Mouse (Mus musculus) thymus, postnatal 36 days (tissue): ENCODE data around the gene Dennd5b.

Source experiments
- DNase-seq, 2 experiments: peaks; one replicate each; pipeline ENCODE4 v3.0.0; 2022; ENCODE audit warnings: mixed read lengths in 2 of 2

Dennd5b gene

GRCm38 (mm10) chr6:149100174-149101075 lies 1.1 kb downstream of the Dennd5b start:
- peak; percentile 4 to 11 for DNase-seq

DNA sequence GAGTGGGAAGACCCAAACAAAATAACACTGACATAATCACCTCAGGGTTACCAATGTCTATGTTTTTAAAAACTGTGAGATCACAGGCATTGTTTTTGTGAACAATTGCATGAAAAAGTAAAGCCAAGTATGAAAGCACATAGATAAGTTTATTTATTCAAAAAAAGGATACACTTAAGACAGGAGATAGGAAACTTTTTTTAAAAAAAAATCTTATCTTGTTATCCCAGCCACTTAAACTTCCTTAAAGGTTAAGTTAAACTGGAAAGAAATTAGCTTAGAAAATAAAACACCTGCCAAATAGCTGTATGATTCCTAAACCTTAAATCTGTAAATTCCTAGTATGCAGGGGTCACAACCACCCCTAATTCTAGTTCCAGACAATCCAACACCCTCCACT lies 2.5 kb downstream of the Dennd5b start:
- no peak for DNase-seq

GRCm38 (mm10) chr6:149097276-149097675 lies 4.2 kb downstream of the Dennd5b start:
- DNase-seq = no peak

DNA sequence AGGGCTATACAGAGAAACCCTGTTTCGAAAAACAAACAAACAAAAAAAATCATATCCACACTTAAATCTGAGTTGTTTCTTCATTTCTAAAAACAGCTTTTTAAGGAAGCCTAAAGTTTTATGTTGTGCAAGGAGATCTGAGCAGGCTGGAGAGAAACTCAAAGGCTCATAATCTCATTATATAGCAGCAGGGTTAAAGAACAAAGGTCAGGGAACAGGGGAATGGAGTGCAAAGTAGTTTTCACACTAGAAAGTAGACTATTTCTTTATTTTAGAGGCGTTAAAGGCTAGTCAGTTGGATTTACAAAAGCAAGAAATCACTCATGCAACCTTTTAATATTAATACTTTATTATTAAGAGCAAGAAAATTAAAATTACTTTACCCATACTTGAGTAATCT lies 5.2 kb downstream of the Dennd5b start:
- no peak for DNase-seq

- DNase-seq = no peak
Observed at GRCm38 (mm10) chr6:149095389-149095788, 6.1 kb downstream of the Dennd5b start.

DNA sequence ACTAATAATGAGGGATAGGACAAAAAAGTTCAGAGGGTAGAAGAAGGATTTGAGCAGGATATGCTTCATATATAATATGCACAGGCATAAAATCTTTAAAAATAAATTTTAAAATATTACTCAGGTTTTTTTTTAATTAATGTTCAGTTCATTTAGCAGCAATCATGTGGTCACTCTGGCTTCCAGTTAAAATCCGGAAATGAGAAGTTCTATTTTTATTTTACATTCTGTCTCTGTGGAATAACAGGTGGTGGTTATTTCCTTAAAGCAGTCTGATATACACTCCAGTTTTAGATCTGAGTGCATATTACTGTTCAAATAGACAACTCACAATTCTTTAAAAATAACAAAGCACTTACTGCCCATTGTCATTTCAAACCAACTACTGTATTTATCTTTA lies 6.9 kb downstream of the Dennd5b start:
- no peak for DNase-seq

- no peak for DNase-seq
Observed at GRCm38 (mm10) chr6:149093465-149093864, 8.0 kb downstream of the Dennd5b start.

DNA sequence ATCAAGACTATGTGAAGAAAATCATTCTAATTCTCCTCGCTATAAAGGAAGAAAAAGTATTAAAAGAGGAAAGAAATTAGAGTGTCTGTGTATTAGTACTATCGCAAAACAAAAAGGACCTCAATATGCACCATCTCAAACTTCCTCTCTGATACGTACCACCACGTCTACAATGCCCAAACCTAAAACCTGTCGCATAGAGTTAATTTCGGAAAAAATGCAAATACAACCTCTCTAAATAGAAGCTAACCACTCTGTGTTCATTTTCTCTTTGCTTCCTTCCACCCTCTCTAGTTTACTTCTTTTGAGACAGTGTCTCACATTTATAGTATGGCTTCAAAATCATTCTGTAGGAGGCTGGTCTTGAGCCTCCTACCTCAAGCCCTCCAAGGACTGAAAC lies 9.1 kb downstream of the Dennd5b start:
- DNase-seq = no peak

GRCm38 (mm10) chr6:149077136-149077808 lies 24.2 kb downstream of the Dennd5b start:
- no peak for DNase-seq

DNA sequence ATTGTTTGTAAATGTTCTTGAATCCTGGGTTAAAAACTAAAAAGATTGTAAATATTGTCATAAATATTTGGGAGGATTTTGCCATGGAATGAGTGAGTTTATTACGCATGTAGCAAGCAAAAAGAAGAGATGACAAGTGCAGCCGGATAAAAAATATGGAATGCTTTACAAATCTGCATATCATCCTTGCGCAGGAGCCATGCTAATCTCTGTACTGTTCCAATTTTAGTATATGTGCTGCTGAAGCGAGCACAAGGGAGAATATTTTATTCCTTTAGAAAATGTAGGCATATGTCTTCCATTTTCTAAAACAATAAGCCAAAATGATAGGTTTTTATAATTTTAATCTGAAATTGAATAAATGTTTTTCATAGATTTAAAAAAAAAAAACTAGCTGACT lies 27.6 kb downstream of the Dennd5b start:
- no peak for DNase-seq

GRCm38 (mm10) chr6:149072873-149073272 lies 28.6 kb downstream of the Dennd5b start:
- DNase-seq = no peak

DNA sequence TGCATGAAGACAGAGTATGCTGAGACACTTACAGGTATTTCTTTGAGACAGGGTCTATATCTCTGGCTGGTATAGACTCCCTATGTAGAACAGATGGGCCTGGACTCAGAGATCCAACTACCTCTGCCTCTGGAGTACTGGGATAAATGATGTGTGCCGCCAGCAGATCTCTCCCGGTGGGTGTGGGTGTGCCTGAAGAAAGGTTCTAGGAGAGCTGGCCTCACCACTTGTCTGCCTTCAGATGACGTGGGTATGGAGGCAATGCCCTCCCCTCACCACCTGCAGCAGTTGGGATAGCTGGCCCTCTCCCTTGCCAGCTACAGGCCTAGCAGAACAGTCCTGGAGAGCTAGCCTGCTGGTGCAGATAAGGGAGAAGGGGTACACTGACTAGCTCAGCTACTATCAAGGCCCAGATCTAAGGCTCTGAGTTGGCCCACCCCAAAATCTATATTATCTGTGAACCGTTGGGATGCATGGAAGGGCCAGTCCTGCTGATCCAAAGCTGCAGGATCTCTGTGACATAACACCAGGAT lies 30.8 kb downstream of the Dennd5b start:
- DNase-seq = no peak

DNA sequence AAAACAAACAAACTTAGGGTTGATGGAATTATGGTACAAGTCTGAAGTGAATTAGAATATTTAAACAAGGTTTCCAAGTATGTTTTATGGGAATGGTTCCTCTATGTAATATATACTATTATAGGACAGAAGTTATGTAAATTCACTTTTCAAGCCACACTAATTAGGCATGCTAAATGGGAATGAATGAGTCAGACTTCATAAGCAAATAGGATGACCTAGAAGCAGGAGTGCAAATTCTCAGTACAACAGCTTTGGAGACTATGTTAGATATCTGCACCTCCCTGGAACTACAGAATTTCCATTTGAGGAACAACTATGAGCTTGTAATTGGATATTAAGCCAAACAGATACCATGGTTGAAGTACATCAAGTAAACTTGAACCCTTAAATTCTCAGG lies 38.1 kb downstream of the Dennd5b start:
- DNase-seq = no peak

DNA sequence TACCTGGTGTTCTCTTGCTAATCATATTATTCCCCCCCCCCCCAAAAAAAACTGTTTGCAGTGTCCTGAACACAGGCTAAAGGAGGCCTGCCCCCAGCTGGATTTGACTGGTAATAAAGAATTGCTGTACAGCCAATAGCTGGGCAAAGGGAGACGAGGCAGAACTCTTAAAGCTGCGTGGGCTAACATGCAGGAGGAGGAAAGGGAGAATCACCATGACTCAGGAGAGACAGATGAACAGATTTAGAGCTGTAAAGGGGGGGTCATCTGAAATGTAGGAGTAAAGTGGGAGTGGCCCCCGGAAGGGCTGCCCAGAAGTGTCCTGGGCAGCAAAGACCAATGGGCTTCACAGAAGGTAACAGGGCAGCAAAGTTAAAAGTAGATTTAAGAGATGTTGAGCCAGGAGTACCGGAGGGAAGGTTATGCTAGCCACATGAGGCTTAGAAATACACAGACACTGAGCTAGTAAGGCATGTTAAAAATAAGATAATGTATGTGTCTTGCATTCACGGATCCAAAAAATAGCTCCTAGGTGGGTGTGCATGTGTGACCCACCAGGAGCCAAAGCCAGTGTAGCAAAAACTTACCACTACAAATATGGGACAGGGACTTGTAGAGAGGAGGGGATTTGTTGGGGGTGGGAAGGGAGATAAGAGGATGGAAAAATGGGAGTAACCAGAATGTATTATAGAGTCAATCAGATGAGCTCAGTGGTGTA lies 40.7 kb downstream of the Dennd5b start:
- DNase-seq = no peak

GRCm38 (mm10) chr6:149057947-149058391 lies 43.5 kb downstream of the Dennd5b start:
- no peak for DNase-seq

DNA sequence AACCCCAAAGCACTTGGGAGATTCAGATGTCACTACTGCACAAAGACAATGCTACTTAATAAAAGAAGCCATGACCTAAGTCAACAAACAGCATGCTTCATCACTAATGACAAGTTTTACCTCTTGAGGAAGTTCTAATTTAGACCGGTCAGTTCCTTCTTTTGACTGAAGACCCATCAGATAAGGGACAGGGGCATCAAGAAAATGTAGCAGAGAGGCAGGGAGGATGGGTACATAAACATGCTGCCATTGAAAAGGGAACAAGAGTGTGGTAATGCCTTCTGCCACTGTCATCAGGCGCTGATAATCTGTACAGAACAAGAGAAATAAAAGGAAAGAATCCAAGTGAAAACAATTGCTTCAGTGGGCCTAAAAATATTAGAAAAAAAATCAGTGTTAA lies 46.7 kb downstream of the Dennd5b start:
- no peak for DNase-seq

DNA sequence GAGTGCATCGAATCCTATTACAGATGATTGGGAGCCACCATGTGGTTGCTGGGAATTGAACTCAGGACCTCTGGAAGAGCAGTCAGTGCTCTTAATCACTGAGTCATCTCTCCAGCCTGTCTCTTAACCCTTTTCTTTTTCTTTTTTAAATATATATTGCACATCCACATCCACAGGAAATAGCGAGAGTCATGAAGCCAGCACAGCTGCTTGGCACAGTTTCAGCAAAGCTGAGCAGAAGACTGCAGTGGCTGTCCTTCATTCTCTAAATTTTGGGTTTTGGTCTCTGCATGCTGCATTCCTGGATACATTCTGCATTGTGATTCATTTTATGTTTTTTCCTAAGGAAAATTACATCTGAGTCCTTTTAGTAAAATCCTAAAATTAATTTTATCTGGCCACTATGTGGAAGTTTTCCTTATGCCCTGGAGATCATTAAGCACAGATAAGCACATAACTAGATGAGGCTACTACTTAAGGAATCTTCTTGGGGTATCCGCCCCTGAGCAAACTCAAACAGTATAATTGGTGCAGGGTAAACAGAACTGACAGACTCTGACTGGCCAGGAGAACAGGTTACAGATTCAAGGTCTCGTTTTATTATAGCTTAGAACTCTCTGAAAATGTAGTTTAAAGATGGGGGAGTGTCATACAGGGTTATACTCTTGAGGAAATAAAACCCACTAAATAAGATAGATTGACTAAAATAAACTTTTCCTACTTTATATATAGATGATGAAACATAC lies 50.3 kb downstream of the Dennd5b start:
- no peak for DNase-seq

- DNase-seq = no peak
Observed at GRCm38 (mm10) chr6:149040099-149040498, 61.4 kb downstream of the Dennd5b start.

GRCm38 (mm10) chr6:149032198-149032597 lies 69.3 kb downstream of the Dennd5b start:
- DNase-seq = no peak

DNA sequence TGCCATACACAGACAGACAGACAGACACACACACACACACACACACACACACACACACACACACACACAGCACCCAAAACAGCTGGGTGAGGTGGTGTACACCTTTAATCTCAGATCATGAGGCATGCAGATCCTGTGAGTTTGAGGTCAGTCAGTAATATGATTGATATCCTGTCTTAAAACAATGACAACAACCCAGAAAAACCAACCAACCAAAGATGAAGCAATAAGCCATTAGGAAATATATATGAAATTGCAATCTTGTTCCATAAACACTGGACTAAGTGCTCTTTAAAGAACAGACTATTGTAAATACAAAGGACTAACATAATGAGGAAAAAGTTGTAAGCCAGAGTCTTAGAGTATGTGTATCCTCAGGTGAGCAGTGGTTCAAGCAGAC lies 70.1 kb downstream of the Dennd5b start:
- DNase-seq = no peak

DNA sequence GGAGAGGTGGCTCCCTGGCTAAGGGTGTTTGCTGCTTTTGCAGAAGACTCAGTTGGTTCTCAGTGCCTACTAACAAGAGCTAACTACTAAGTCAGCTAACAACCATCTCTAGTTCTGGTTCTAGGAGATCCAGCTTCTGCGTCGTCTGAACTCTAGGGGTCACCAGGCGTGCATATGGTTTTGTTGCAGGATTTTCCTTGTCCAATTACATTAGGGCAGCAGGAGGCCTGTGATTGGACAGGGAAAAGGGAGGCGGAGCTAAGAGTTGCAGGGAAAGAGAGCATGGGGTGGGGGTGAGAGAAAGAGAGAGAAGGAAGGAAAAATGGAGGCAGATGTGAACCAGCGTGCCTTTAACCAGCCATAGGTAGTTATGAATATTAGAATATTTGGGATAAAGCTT lies 83.0 kb downstream of the Dennd5b start:
- DNase-seq = no peak

GRCm38 (mm10) chr6:149010766-149011301 lies 90.6 kb downstream of the Dennd5b start:
- DNase-seq = no peak
